Mouse (Mus musculus) splenic B cell, adult 2 months (primary cell): ENCODE results near the gene Calhm1.
A peak's percentile ranks its signal among the peaks of the same experiment; 100 is the strongest.
"Not testable (repeated sequence)": the region's sequence is repeated elsewhere in the genome, so short reads cannot be mapped to it uniquely, and the experiment has no call there.

Source experiments
- DNase-seq: peaks from one replicate; pipeline ENCODE4 v3.0.0-alpha.2; 2011; ENCODE audit warnings: low read depth, low spot score
- H3K27me3 ChIP-seq: 2 replicates; pipeline ENCODE4 v1.6.1; 2012; ENCODE audit warnings: mild to moderate bottlenecking, low read length, moderate library complexity, mixed read lengths; ENCODE audit not compliant: control insufficient read depth, poor library complexity, insufficient read depth, severe bottlenecking
- H3K36me3 ChIP-seq: 2 replicates; pipeline ENCODE4 v1.6.1; 2012; ENCODE audit warnings: mild to moderate bottlenecking, low read length, moderate library complexity, mixed read lengths; ENCODE audit not compliant: control insufficient read depth, poor library complexity, insufficient read depth, severe bottlenecking

Calhm1 gene

DNA sequence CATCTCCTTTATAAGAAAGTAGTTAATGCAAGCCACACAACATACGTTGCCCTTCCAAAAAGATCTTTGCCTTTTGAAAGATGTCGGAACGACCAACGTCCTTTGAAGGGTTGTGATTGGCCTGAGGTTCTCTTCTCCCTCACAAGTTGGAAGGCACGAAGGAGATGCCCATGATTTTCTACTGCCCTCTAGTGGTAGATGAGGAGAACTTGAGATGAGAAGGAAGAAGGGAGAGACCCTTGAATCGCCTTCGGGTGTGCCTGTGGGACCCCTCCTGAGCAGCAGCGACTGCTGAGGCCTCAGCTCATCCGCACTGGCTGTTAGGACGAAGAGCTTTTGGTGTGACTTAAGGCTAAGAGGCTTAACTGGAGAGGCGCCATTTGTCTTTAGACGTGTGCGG is 24.2 kb upstream of the Calhm1 start:
- no peaks in the 10 kb centered on the region for H3K36me3 ChIP-seq
- DNase-seq, result peak; percentile 81
- 0 out of 2 replicates have a peak, but pooled peaks cover 2% of the 10 kb centered on the region for H3K27me3 ChIP-seq

DNA sequence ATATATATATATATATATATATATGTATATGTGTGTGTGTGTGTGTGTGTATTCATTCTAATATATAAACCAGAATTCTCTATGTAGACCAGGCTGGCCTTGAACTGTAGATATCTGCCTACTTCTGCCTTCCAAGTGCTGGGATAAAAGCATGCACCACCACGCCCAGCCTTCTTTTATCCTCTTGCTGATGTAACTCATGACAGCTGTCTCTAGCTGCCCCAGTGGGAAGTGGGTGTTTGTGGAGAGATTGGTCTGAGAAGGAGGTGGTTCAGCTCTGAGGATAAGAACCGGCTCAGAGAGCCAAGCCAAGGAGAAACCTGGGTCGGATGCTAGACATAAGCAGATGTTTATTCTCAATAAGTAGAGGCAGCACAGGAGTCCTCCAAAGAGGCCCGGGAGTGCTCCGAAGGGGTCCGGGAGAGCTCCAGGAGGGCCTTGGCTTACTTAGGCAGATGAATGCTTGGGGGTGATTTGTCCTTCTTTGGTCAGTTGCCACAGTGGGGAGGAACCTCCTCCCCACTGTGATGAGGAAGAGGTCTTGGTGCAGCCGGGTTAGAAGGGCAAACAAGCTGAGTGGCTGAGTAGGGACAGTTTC is 23.7 kb upstream of the Calhm1 start:
- no peak for DNase-seq
- H3K36me3 ChIP-seq, result no peaks in the 10 kb centered on the region
- H3K27me3 ChIP-seq, result 0 out of 2 replicates have a peak, but pooled peaks cover 2% of the 10 kb centered on the region

DNA sequence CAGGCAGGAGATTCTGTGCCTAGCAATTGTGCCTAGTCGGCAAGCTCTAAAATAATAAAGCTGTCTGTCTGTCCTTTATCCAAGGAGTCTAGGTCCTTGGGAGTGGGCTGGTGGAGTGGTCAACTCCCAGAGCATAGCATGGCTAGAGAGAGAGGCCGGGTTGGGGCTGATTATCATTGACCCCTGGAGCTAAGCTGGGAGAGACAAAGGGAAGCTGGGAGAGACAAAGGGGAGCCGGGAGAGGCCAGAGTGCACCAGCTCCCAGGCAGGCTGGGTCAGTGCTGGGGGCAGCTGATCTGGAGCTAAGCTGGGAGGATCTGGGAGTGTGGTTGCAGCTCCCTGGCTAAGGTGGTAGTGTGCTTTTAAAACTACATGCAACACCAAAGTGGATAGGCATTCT is 22.7 kb upstream of the Calhm1 start:
- no peak for DNase-seq
- H3K27me3 ChIP-seq, result 0 out of 2 replicates have a peak, but pooled peaks cover 2% of the 10 kb centered on the region
- no peaks in the 10 kb centered on the region for H3K36me3 ChIP-seq

DNA sequence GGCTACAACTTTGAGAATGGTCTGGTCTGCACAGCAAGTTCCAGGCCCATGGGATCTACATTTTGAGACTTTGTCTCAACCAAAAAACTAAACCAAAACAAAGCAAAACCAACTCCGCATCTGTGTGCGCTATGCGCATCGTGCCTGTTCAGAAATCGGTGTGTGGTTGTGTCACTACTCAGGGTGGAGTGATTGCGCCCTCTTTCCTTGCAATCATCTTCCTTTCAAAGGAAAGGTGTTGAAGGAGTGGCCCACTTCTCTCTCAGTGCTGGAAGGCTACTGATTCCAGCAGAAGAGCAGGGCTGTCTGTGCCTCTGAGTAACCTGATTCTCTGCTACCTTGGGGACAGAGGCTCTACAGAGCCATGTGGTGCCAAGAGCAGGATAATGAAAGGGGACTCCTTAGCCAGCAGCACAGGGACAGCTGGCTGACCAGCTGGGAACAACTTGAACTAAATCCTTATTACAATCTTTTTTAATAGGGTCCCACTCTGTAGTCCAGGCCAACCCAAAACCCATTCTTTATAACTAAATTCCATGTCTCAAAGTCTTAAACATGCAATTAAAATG is 19.2 kb upstream of the Calhm1 start:
- no peak for DNase-seq
- 0 out of 2 replicates have a peak, but pooled peaks cover 2% of the 10 kb centered on the region for H3K27me3 ChIP-seq
- no peaks in the 10 kb centered on the region for H3K36me3 ChIP-seq

DNA sequence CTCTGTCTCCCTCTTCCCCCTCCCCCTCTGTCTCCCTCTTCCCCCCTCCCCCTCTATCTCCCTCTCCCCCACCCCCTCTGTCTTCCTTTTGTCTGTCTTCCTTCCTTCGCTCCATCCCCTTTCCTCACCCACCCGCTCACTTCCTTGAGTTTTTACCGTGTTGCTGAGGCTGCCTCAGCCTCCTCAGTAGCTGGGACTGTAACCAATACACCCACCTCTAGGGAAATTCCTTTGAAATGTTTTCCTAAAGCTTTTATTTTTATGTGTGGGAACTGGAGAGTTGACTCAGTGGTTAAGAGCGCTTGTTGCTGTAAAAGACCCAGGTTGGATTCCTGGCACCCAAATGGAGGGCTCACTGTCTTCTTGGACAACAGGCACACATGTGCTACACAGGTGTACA is 17.6 kb upstream of the Calhm1 start:
- DNase-seq, result no peak
- 0 out of 2 replicates have a peak, but pooled peaks cover 1% of the 10 kb centered on the region for H3K27me3 ChIP-seq
- H3K36me3 ChIP-seq, result no peaks in the 10 kb centered on the region

DNA sequence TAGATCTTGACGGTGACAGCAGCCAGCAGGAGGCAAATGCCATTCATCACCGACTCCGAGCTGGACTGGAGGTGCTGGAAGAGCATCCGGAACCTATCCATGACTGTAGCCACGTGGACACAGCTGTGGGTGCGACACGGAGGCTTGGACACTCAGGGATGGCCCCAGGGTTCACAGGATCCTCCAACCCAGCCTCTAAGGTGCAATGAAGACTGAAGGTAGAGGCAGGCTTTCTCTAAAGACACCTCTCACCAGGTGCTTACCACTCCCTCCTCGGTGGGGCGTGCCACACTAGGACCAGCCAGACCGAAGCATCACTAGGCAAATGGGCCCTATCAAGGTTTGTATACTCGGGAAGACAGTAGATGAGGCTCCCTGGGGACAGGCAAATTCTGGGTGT is 13.6 kb upstream of the Calhm1 start, which contains the start of gene Calhm3:
TSS of gene Calhm3 (minus strand) at position 101 of the 400 bp plus-strand sequence.
- DNase-seq, result no peak
- H3K36me3 ChIP-seq, result no peaks in the 10 kb centered on the region

DNA sequence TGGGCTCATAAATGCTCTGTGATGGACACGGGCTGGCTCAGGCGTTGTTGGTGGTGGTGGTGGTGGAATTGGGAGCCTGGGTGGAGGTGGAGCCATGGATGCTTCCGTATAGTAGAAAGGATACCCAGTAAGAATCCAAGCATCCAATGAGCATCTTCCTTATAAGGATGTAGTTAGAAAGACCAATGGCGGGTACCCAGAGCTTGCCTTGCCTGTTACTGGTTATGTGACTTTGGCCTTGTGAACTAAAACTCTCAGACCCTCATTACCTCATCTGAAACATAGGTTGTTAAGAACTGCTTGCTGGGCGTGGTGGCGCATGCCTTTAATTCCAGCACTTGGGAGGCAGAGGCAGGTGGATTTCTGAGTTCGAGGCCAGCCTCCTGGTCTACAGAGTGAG is 9.7 kb upstream of the Calhm1 start:
- no peaks in the 10 kb centered on the region for H3K27me3 ChIP-seq
- H3K36me3 ChIP-seq, result no peaks in the 10 kb centered on the region
- no peak for DNase-seq

More for the DNA sequence above, 13.6 kb upstream of the Calhm1 start, which contains the start of gene Calhm3:
- H3K27me3 ChIP-seq, result no peaks in the 10 kb centered on the region

DNA sequence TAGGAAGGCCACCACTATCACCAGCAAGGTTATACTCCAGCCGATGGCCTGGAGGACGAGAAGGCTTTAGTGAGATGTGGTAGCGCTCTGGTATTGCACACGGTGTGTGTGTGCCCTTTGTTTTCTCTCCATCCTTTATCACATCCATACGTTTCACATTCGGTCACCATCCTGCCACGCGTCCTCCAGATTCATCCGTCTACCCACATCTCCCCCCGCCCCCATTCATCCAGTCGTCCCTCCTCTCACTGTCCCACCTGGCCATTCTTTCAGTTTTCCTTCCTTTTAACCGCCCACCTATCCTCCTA is 8.0 kb upstream of the Calhm1 start:
- DNase-seq, result no peak
- Histone ChIP-seq H3K27me3 (no peaks in the 10 kb centered on the region), H3K36me3 (no peaks in the 10 kb centered on the region)

DNA sequence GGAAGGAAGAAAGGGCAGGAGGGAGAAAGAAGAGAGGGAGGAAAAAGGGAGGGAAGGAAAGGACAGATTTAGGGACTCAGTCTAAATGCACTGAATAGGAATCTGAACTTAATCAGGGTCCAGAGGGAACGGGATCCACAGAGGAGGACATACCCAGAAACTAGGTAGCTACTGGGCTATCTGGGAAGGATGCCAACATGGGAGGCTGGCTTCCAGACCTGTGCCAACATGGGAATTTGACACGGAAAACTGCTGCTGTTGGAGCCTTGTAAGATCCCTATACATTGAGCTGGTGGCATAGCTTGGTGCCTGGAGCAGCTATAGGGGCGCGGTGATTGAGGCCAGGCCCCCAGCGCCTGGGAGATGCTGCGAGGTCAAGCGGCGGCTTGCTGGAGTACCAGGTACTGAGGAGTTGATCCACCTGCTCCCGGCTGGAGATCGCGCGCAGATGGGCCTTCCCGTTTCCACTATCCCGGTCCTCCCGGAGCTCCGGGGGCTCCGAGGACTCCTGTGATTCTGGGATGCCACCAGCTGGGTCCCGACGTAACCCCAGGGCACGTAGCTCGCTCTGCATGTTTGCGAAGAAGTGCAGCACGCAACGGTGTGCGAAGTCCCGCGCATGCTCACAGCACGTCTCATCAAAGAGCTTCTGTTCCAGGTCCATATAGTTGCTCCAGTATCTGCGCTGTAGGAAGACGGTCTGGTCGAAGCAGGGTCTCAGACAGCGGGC is 7.4 kb upstream of the Calhm1 start:
- Histone ChIP-seq H3K27me3 (no peaks in the 10 kb centered on the region), H3K36me3 (no peaks in the 10 kb centered on the region)
- DNase-seq, result no peak

DNA sequence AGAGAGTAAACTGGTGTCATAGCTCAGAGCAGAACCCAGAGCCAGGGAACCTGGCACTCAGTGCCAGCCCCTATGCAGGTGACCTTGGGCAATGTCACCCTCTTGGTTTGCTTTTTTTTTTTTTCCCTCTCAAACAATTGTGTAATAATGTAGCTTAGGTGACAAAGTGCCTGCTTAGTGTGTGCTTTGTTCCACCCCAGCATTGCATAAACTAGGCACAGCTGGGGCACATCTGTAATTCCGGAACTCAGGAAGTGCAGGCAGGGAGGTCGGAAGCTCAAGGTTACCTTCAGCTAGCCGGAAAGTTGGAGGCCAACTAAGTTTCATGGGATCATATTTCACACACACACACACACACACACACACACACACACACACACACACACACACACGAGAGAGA is 5.8 kb upstream of the Calhm1 start:
- no peaks in the 10 kb centered on the region for H3K27me3 ChIP-seq
- no peak for DNase-seq
- H3K36me3 ChIP-seq, result no peaks in the 10 kb centered on the region

DNA sequence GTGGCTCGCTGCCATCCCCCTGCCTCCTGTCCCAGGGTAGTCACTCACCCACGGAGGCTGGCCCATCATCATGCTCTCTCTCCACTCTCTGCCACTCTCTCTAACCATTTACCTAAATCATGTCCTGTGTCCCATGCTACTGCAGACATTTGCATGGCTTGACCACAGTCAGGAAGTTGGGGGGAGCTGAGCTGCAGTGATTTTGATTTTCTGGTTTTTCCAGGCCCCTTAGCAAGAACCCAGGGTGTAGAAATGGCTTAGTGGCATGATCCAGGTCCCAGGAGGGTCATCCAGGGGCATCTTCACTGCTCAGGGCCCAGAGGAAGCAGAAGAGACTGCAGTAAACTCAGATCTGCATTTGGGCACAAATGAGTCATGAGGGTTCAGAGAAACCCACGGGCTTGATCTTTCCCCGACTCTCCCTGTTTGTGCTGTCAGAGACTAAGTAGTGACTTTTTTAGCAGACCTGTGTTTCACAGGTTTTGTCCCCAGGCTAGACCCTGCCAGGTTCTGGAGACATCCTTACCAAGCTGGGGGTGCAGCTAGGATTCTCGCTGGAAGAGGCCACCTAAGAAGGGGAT is 4.3 kb upstream of the Calhm1 start:
- Histone ChIP-seq H3K27me3 (no peaks in the 10 kb centered on the region), H3K36me3 (no peaks in the 10 kb centered on the region)
- peak; percentile 59 for DNase-seq

DNA sequence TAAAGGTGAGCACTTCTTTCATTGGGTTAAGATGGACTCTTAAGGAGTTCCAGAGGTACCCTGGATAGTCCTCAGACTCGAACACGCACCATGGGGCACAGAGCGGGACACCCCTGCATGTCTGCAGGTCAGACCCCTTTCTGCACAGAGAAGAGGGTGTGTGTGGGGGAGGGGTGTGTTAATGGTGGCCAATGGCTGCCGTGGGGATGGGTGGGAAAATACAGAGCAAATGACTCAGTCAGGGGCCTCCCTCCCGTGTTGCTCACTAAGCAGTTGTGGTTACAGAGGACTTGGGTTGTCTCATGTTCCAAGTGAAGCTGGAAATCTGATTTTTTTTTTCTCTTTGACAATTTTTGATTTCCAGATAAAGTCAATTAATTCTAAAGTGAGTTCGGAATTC is 1.6 kb downstream of the Calhm1 start:
- DNase-seq, result no peak
- Histone ChIP-seq H3K36me3 (no peaks in the 10 kb centered on the region), H3K27me3 (no peaks in the 10 kb centered on the region)

DNA sequence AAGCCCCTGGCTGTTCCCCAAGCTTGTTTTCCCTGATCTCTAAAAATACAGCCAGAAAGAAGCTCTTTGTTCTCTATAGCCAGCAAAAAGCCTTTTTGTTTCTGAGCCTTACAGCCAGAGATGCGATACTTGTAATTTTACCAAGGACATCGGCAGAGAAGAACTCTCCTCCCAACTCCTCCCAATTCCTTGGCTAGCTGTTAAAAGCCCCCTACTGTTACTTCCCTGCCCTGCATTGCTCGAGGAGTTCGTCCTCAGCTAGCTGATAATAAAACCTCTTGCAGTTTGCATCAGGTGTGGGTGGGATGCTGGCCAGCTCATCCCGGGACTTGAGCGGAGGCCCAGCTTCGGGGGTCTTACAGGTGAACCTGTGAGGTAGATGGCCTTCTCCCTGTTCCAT is 4.4 kb downstream of the Calhm1 start:
- not testable (repeated sequence) for DNase-seq, H3K36me3 ChIP-seq, H3K27me3 ChIP-seq

DNA sequence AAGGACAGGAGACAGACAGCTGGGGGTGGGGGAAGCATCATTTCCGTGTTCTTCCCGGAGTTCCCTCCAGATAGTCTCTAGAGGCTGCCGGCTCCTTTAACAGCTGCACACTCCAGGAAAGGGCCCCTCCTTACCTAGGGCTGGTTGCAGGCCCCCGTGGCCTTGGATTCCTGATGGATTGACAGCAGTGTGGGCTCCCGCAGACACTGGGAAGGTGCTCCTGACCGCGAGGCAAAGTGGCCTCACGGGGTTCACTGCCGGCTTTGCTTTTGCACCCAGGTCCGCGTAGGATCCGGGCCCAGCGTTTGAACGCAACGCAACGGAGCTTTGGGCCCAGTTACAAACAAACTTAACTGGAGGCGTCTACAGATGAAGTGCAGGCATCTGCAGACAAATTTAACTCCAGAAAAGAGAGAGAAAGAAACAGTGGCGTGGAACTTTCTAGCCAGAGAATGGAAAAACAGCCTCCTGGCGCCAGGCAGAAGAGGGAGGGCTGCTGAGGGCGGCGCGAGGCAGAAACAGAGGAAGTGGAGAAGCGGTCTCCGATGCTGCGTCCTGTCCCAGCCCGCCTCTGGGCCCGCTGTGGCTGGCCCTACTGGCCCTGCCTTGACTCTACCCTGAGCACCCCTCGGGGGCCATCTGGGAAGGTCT is 6.2 kb downstream of the Calhm1 start, which contains the start of gene Calhm2:
TSS of gene Calhm2 (minus strand) at position 524 of the 651 bp plus-strand sequence.
- Histone ChIP-seq H3K27me3 (no peaks in the 10 kb centered on the region), H3K36me3 (peaks cover 6% of the 10 kb centered on the region; the same call in 1 of the 2 replicates)
- peak; percentile 59 for DNase-seq
